Mouse (Mus musculus) liver, embryonic 14.5 days (tissue): ENCODE measurements at regions not wholly inside any gene's neighbourhood (a gene's known extent, or its start where the extent isn't known, plus 50 kb on each side); places are given as distances from the start of the nearest gene placed in this dataset.
A peak's percentile ranks its signal among the peaks of the same experiment; 100 is the strongest.

Experiments
- ATAC-seq: fragments of 200-750 bp; cut with Nextera tagmentation; 2 replicates; pipeline ENCODE4 v1.8.0; 2017; ENCODE audit warnings: moderate number of reproducible peaks, mild to moderate bottlenecking, moderate library complexity; ENCODE audit not compliant: insufficient read depth
- DNase-seq, 3 experiments: peaks; one replicate each; pipeline ENCODE4 v3.0.0-alpha.2; 2012 to 2013; ENCODE audit warnings: low read depth in 3 of 3, low spot score in 3 of 3
- H3K27ac ChIP-seq: fragments of 300-500 bp; sonication (generic); 2 replicates; pipeline ENCODE4 v1.5.1; 2014; ENCODE audit warnings: moderate library complexity, mild to moderate bottlenecking, control low read depth, inconsistent platforms
- H3K27me3 ChIP-seq: fragments of 300-500 bp; sonication (generic); 2 replicates; pipeline ENCODE4 v1.6.1; 2014; ENCODE audit warnings: mild to moderate bottlenecking, low read length, moderate library complexity; ENCODE audit not compliant: control insufficient read depth, insufficient read depth
- H3K36me3 ChIP-seq: fragments of 300-500 bp; sonication (generic); replicated peaks from 2 replicates; pipeline ENCODE4 v1.6.1; 2014; ENCODE audit warnings: low read depth; ENCODE audit not compliant: control insufficient read depth, insufficient read depth
- H3K4me1 ChIP-seq, 2 experiments: fragments of 200-500 bp in 1 of 2; fragments of 300-500 bp in 1 of 2; sonication (generic) in 1 of 2; replicated peaks; 2 replicates each; pipeline ENCODE4 v1.6.1; 2012 to 2014; ENCODE audit warnings: antibody characterized with exemption in 1 of 2, inconsistent platforms in 1 of 2, low read length in 1 of 2; ENCODE audit not compliant: control insufficient read depth in 2 of 2, insufficient read depth in 2 of 2
- H3K4me2 ChIP-seq: fragments of 300-500 bp; sonication (generic); 2 replicates; pipeline ENCODE4 v1.6.1; 2014; ENCODE audit warnings: low read depth, mild to moderate bottlenecking, control low read depth, moderate library complexity
- H3K4me3 ChIP-seq, 2 experiments: fragments of 200-500 bp in 1 of 2; fragments of 300-500 bp in 1 of 2; sonication (generic) in 1 of 2; 2 replicates each; pipeline ENCODE4 v1.5.1; 2012 to 2014; ENCODE audit warnings: low read depth in 2 of 2, low read length in 2 of 2, mild to moderate bottlenecking in 2 of 2, control low read depth in 1 of 2, inconsistent platforms in 1 of 2, moderate library complexity in 1 of 2; ENCODE audit not compliant: insufficient read depth in 1 of 2
- H3K9ac ChIP-seq: fragments of 300-500 bp; sonication (generic); replicated peaks from 2 replicates; pipeline ENCODE4 v1.6.1; 2014; ENCODE audit warnings: mild to moderate bottlenecking, control low read depth, moderate library complexity
- H3K9me3 ChIP-seq: fragments of 300-500 bp; sonication (generic); 2 replicates; pipeline ENCODE4 v1.6.1; 2016; ENCODE audit warnings: low read length, mixed read lengths; ENCODE audit not compliant: control insufficient read depth
- CTCF ChIP-seq: IDR thresholded peaks from 2 replicates; pipeline ENCODE4 v1.5.1; 2016; ENCODE audit warnings: antibody characterized with exemption, low read depth, control low read depth
- EP300 ChIP-seq: IDR thresholded peaks from 2 replicates; pipeline ENCODE4 v1.6.1; 2016; ENCODE audit warnings: antibody characterized with exemption, low read depth
- WGBS: fragments of 180-500 bp; shearing (Covaris S2); extraction: QIAGEN DNeasy Blood & Tissue Kit; methylation state at CpG from one replicate; pipeline ENCODE4 v1.1.7; 2014; ENCODE audit not compliant: insufficient replicate concordance; 5-methylcytosine and 5-hydroxymethylcytosine counted together

GRCm38 (mm10) chr13:112031061-112031460 is 222.3 kb upstream of the Map3k1 start:
- no peak for TF ChIP-seq CTCF
- TF ChIP-seq EP300 = no peak
- no peak for DNase-seq
- Histone ChIP-seq H3K4me2 (no peak overlapping the region), H3K27me3 (peaks cover 6% of the 10 kb centered on the region; the same call in 1 of the 2 replicates), H3K9me3 (no peaks in the 10 kb centered on the region), H3K4me3 (no peak overlapping the region), H3K36me3 (no peaks in the 10 kb centered on the region), H3K4me1 (peaks cover 0 to 5% of the 10 kb centered on the region in 2 experiments; a peak in 2 of 4 replicates), H3K27ac (no peak overlapping the region), H3K9ac (no peak overlapping the region)
- peak; percentile 48 for ATAC-seq
- 75% methylated on average over 11 of the region's 11 CpGs for WGBS

- H3K27ac ChIP-seq = no peak overlapping the region
- H3K9me3 ChIP-seq = no peaks in the 10 kb centered on the region
- DNase-seq (no peak), ATAC-seq (no peak)
- no peak overlapping the region for H3K4me2 ChIP-seq
- no peak overlapping the region for H3K9ac ChIP-seq
- WGBS = 82% methylated on average over 24 of the region's 24 CpGs
- H3K4me1 ChIP-seq = peaks cover 0 to 4% of the 10 kb centered on the region in 2 experiments; a peak in 1 of 4 replicates
- no peak overlapping the region for H3K4me3 ChIP-seq
- H3K36me3 ChIP-seq = no peaks in the 10 kb centered on the region
- TF ChIP-seq EP300 (no peak), CTCF (no peak)
- peaks cover 6% of the 10 kb centered on the region; the same call in 1 of the 2 replicates for H3K27me3 ChIP-seq
Measured at GRCm38 (mm10) chr13:112031631-112032320, 223.0 kb upstream of the Map3k1 start.

GRCm38 (mm10) chr13:112037731-112038380 is 229.1 kb upstream of the Map3k1 start:
- TF ChIP-seq EP300 = no peak
- no peak for TF ChIP-seq CTCF
- 0 out of 2 replicates have a peak, but pooled peaks have one; percentile 8 for ATAC-seq
- Histone ChIP-seq H3K9me3 (no peaks in the 10 kb centered on the region), H3K4me3 (no peak overlapping the region), H3K4me2 (no peak overlapping the region), H3K27ac (no peak overlapping the region), H3K36me3 (no peaks in the 10 kb centered on the region), H3K4me1 (peaks cover 3 to 4% of the 10 kb centered on the region in 2 experiments), H3K9ac (no peak overlapping the region), H3K27me3 (no peaks in the 10 kb centered on the region)
- 68% methylated on average over 8 of the region's 8 CpGs for WGBS
- no peak for DNase-seq

- Histone ChIP-seq H3K27ac (no peak overlapping the region), H3K36me3 (no peaks in the 10 kb centered on the region), H3K9me3 (no peaks in the 10 kb centered on the region), H3K4me3 (no peak overlapping the region), H3K4me2 (no peak overlapping the region), H3K4me1 (peaks cover 11 to 12% of the 10 kb centered on the region in 2 experiments), H3K27me3 (no peaks in the 10 kb centered on the region), H3K9ac (no peak overlapping the region)
- 74% methylated on average over 9 of the region's 9 CpGs for WGBS
- DNase-seq (no peak), ATAC-seq (no peak)
- no peak for TF ChIP-seq CTCF
- no peak for TF ChIP-seq EP300
Measured at GRCm38 (mm10) chr13:112038556-112039304, 229.9 kb upstream of the Map3k1 start.
